Mouse (Mus musculus): ENCODE data around the gene Olfr541. TPM values are rescaled to one million over a fixed set of nuclear protein-coding genes. Genes with fewer than 3 reads are reported as not detected.

The Olfr541 gene
- polyA plus RNA-seq, 1 experiment, result not detected

GRCm38 (mm10) chr7:140733162-140733561, 36.1 kb downstream of the Olfr541 start:
- no peak overlapping the region for H3K9ac ChIP-seq (ENCODE audit: low read depth, poor library complexity, severe bottlenecking)
- TF ChIP-seq POLR2A (IDR thresholded peaks at IDR 0.05; ENCODE audit: insufficient read depth, low read length), result no peak
- H3K9me3 ChIP-seq (replicated peaks; ENCODE audit: control insufficient read depth, insufficient read depth, low read length, poor library complexity, severe bottlenecking), result no peaks in the 10 kb centered on the region
- no peaks in the 10 kb centered on the region for H3K4me1 ChIP-seq (ENCODE audit: control insufficient read depth, insufficient read depth, low read length)
- H3K4me3 ChIP-seq (ENCODE audit: low read depth, low read length), result no peak overlapping the region
- no peak overlapping the region for H3K27ac ChIP-seq (ENCODE audit: insufficient read depth, low read length)
- H3K36me3 ChIP-seq (ENCODE audit: control insufficient read depth, insufficient read depth, low read length, poor library complexity, severe bottlenecking), result no peaks in the 10 kb centered on the region
- no peaks in the 10 kb centered on the region for H3K27me3 ChIP-seq (ENCODE audit: control insufficient read depth, insufficient read depth, low read length, poor library complexity, severe bottlenecking)

DNA sequence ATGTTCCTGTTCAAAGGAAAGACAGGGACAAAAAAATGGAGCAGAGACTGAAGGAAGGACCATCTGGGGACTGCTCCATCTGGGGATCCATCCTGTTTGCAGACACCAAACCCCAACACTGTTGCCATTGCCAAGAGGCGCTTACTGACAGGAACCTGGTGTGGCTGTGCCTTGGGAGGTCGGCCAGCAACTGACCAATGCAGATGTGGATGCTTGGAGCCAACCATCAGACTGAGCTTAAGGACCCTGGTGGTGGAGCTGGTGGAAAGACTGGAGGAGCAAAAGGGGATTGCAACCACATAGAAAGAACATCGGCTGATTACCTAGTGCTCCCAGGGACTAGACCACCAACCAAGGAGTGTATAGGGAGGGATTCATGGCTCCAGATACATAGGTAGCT, 50.3 kb downstream of the Olfr541 start:
- no peak overlapping the region for H3K9ac ChIP-seq (ENCODE audit: low read depth, poor library complexity, severe bottlenecking)
- no peaks in the 10 kb centered on the region for H3K27me3 ChIP-seq (ENCODE audit: control insufficient read depth, insufficient read depth, low read length, poor library complexity, severe bottlenecking)
- no peaks in the 10 kb centered on the region for H3K4me1 ChIP-seq (ENCODE audit: control insufficient read depth, insufficient read depth, low read length)
- H3K27ac ChIP-seq (ENCODE audit: insufficient read depth, low read length), result no peak overlapping the region
- TF ChIP-seq EP300 (IDR thresholded peaks at IDR 0.05; ENCODE audit: insufficient read depth, low read depth, low read length) (no peak), POLR2A (IDR thresholded peaks at IDR 0.05; ENCODE audit: insufficient read depth, low read length) (no peak), CTCF (IDR thresholded peaks at IDR 0.05; ENCODE audit: low read depth, low read length) (no peak)
- no peaks in the 10 kb centered on the region for H3K9me3 ChIP-seq (replicated peaks; ENCODE audit: control insufficient read depth, insufficient read depth, low read length, poor library complexity, severe bottlenecking)
- no peak overlapping the region for H3K4me3 ChIP-seq (ENCODE audit: low read depth, low read length)
- H3K36me3 ChIP-seq (ENCODE audit: control insufficient read depth, insufficient read depth, low read length, poor library complexity, severe bottlenecking), result no peaks in the 10 kb centered on the region

GRCm38 (mm10) chr7:140748116-140748826, 51.2 kb downstream of the Olfr541 start:
- H3K36me3 ChIP-seq (ENCODE audit: control insufficient read depth, insufficient read depth, low read length, poor library complexity, severe bottlenecking), result no peaks in the 10 kb centered on the region
- no peak overlapping the region for H3K4me3 ChIP-seq (ENCODE audit: low read depth, low read length)
- TF ChIP-seq CTCF (IDR thresholded peaks at IDR 0.05; ENCODE audit: low read depth, low read length) (no peak), POLR2A (IDR thresholded peaks at IDR 0.05; ENCODE audit: insufficient read depth, low read length) (no peak)
- H3K4me1 ChIP-seq (ENCODE audit: control insufficient read depth, insufficient read depth, low read length), result no peaks in the 10 kb centered on the region
- H3K27ac ChIP-seq (ENCODE audit: insufficient read depth, low read length), result no peak overlapping the region
- H3K9ac ChIP-seq (ENCODE audit: low read depth, poor library complexity, severe bottlenecking), result no peak overlapping the region
- no peaks in the 10 kb centered on the region for H3K9me3 ChIP-seq (replicated peaks; ENCODE audit: control insufficient read depth, insufficient read depth, low read length, poor library complexity, severe bottlenecking)
- H3K27me3 ChIP-seq (ENCODE audit: control insufficient read depth, insufficient read depth, low read length, poor library complexity, severe bottlenecking), result no peaks in the 10 kb centered on the region

- Histone ChIP-seq H3K9ac (ENCODE audit: low read depth, poor library complexity, severe bottlenecking) (no peak overlapping the region), H3K36me3 (ENCODE audit: control insufficient read depth, insufficient read depth, low read length, poor library complexity, severe bottlenecking) (no peaks in the 10 kb centered on the region), H3K27me3 (ENCODE audit: control insufficient read depth, insufficient read depth, low read length, poor library complexity, severe bottlenecking) (no peaks in the 10 kb centered on the region), H3K9me3 (replicated peaks; ENCODE audit: control insufficient read depth, insufficient read depth, low read length, poor library complexity, severe bottlenecking) (no peaks in the 10 kb centered on the region), H3K27ac (ENCODE audit: insufficient read depth, low read length) (no peak overlapping the region), H3K4me1 (ENCODE audit: control insufficient read depth, insufficient read depth, low read length) (no peaks in the 10 kb centered on the region), H3K4me3 (ENCODE audit: low read depth, low read length) (no peak overlapping the region)
- TF ChIP-seq EP300 (IDR thresholded peaks at IDR 0.05; ENCODE audit: insufficient read depth, low read depth, low read length), result no peak
- TF ChIP-seq CTCF (IDR thresholded peaks at IDR 0.05; ENCODE audit: low read depth, low read length), result no peak
- no peak for TF ChIP-seq POLR2A (IDR thresholded peaks at IDR 0.05; ENCODE audit: insufficient read depth, low read length)
Measured at GRCm38 (mm10) chr7:140748827-140749160, 51.7 kb downstream of the Olfr541 start.

DNA sequence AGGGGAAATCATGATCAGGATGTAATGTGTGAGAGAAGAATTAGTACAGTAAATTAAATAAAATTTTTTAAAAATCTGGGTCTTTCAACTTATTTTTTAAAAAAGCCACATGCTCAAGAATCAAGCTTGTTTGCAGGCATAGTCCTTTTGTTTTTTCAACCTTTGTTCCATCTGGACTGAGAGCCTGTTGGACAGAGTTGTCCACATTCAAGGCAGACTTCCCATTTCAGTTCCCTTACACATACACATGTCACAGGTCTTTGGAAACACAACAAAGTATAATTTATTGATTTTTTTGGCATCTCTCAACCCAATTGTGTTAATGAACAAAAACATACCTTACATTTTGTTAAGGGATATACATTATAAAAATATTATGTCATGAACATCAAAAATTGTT, 57.5 kb downstream of the Olfr541 start:
- H3K4me3 ChIP-seq (ENCODE audit: low read depth, low read length), result no peak overlapping the region

More for the DNA sequence above, 57.5 kb downstream of the Olfr541 start:
- Histone ChIP-seq H3K9me3 (replicated peaks; ENCODE audit: control insufficient read depth, insufficient read depth, low read length, poor library complexity, severe bottlenecking) (no peaks in the 10 kb centered on the region), H3K27me3 (ENCODE audit: control insufficient read depth, insufficient read depth, low read length, poor library complexity, severe bottlenecking) (no peaks in the 10 kb centered on the region), H3K9ac (ENCODE audit: low read depth, poor library complexity, severe bottlenecking) (no peak overlapping the region), H3K36me3 (ENCODE audit: control insufficient read depth, insufficient read depth, low read length, poor library complexity, severe bottlenecking) (no peaks in the 10 kb centered on the region), H3K27ac (ENCODE audit: insufficient read depth, low read length) (no peak overlapping the region), H3K4me1 (ENCODE audit: control insufficient read depth, insufficient read depth, low read length) (no peaks in the 10 kb centered on the region)
- no peak for TF ChIP-seq EP300 (IDR thresholded peaks at IDR 0.05; ENCODE audit: insufficient read depth, low read depth, low read length)
- TF ChIP-seq CTCF (IDR thresholded peaks at IDR 0.05; ENCODE audit: low read depth, low read length), result no peak
- TF ChIP-seq POLR2A (IDR thresholded peaks at IDR 0.05; ENCODE audit: insufficient read depth, low read length), result no peak

Other genes starting within 250 kb of the Olfr541 start
- gene Olfr533, start 233.9 kb upstream of the Olfr541 start, polyA plus RNA-seq (2011; ENCODE audit: insufficient read depth, insufficient read length, low read depth, missing spikeins), result not detected in 2 replicates
- not detected in 2 replicates for gene Olfr535, start 213.1 kb upstream of the Olfr541 start, polyA plus RNA-seq (2011; ENCODE audit: insufficient read depth, insufficient read length, low read depth, missing spikeins)
- gene Olfr536, start 189.9 kb upstream of the Olfr541 start, polyA plus RNA-seq (2011; ENCODE audit: insufficient read depth, insufficient read length, low read depth, missing spikeins), result 0.23 TPM in 1 of 2 replicates, not detected in the other
- gene Olfr538, start 129.4 kb upstream of the Olfr541 start, polyA plus RNA-seq (2011; ENCODE audit: insufficient read depth, insufficient read length, low read depth, missing spikeins), result not detected in 2 replicates
- gene Olfr46, start 96.0 kb upstream of the Olfr541 start, polyA plus RNA-seq (2011; ENCODE audit: insufficient read depth, insufficient read length, low read depth, missing spikeins), result 0.07 TPM in 1 of 2 replicates, not detected in the other
- not detected in 2 replicates for gene Olfr61, start 68.3 kb upstream of the Olfr541 start, polyA plus RNA-seq (2011; ENCODE audit: insufficient read depth, insufficient read length, low read depth, missing spikeins)
- gene Olfr53, start 50.8 kb upstream of the Olfr541 start, polyA plus RNA-seq (2011; ENCODE audit: insufficient read depth, insufficient read length, low read depth, missing spikeins), result not detected in 2 replicates
- 0.17 and 0.48 TPM in 2 replicates for gene Olfr539, start 37.3 kb upstream of the Olfr541 start, polyA plus RNA-seq (2011; ENCODE audit: insufficient read depth, insufficient read length, low read depth, missing spikeins)
- gene Olfr45, start 15.3 kb upstream of the Olfr541 start, polyA plus RNA-seq (2011; ENCODE audit: insufficient read depth, insufficient read length, low read depth, missing spikeins), result not detected in 2 replicates
- gene Cyp2e1, start 66.5 kb downstream of the Olfr541 start, polyA plus RNA-seq (2011; ENCODE audit: insufficient read depth, insufficient read length, low read depth, missing spikeins), result not detected in 2 replicates
- 3.7 and 3.9 TPM in 2 replicates for gene Syce1, start 90.6 kb downstream of the Olfr541 start, polyA plus RNA-seq (2011; ENCODE audit: insufficient read depth, insufficient read length, low read depth, missing spikeins)
- 14.5 and 23.4 TPM in 2 replicates for gene Zfp941, start 124.9 kb downstream of the Olfr541 start, polyA plus RNA-seq (2011; ENCODE audit: insufficient read depth, insufficient read length, low read depth, missing spikeins)
- gene Urah, start 137.8 kb downstream of the Olfr541 start, polyA plus RNA-seq (2011; ENCODE audit: insufficient read depth, insufficient read length, low read depth, missing spikeins), result 13.1 and 15.2 TPM in 2 replicates
- gene Scgb1c1, start 148.3 kb downstream of the Olfr541 start, polyA plus RNA-seq (2011; ENCODE audit: insufficient read depth, insufficient read length, low read depth, missing spikeins), result not detected in 2 replicates
- gene Odf3, start 150.5 kb downstream of the Olfr541 start, polyA plus RNA-seq (2011; ENCODE audit: insufficient read depth, insufficient read length, low read depth, missing spikeins), result not detected in 2 replicates
- gene Gm45785, start 159.1 kb downstream of the Olfr541 start, polyA plus RNA-seq (2011; ENCODE audit: insufficient read depth, insufficient read length, low read depth, missing spikeins), result not detected in 2 replicates
- gene Ric8a, start 159.7 kb downstream of the Olfr541 start, polyA plus RNA-seq (2011; ENCODE audit: insufficient read depth, insufficient read length, low read depth, missing spikeins), result 23.3 and 26.3 TPM in 2 replicates
- 14.0 and 18.3 TPM in 2 replicates for gene Bet1l, start 160.3 kb downstream of the Olfr541 start, polyA plus RNA-seq (2011; ENCODE audit: insufficient read depth, insufficient read length, low read depth, missing spikeins)
- 246 and 251 TPM in 2 replicates for gene Psmd13, start 184.7 kb downstream of the Olfr541 start, polyA plus RNA-seq (2011; ENCODE audit: insufficient read depth, insufficient read length, low read depth, missing spikeins)
- 17.4 and 17.9 TPM in 2 replicates for gene Sirt3, start 185.0 kb downstream of the Olfr541 start, polyA plus RNA-seq (2011; ENCODE audit: insufficient read depth, insufficient read length, low read depth, missing spikeins)
- gene Cox8b, start 203.2 kb downstream of the Olfr541 start, polyA plus RNA-seq (2011; ENCODE audit: insufficient read depth, insufficient read length, low read depth, missing spikeins), result not detected in 2 replicates
- not detected in 2 replicates for gene Nlrp6, start 223.6 kb downstream of the Olfr541 start, polyA plus RNA-seq (2011; ENCODE audit: insufficient read depth, insufficient read length, low read depth, missing spikeins)
- 9.4 and 9.7 TPM in 2 replicates for gene Pgghg, start 244.1 kb downstream of the Olfr541 start, polyA plus RNA-seq (2011; ENCODE audit: insufficient read depth, insufficient read length, low read depth, missing spikeins)

Data from ES-Bruce4 (cell line).